Mouse (Mus musculus) natural killer cell, adult 2 months (primary cell): ENCODE measurements around the gene Rap1b.

Experiments used
- DNase-seq, 2 experiments: peaks; one replicate each; pipeline ENCODE4 v3.0.0; 2022; ENCODE audit warnings: low spot score in 2 of 2

Gene Rap1b

GRCm38 (mm10) chr10:117770286-117771130 lies 75.3 kb downstream of the Rap1b start:
- no peak for DNase-seq

GRCm38 (mm10) chr10:117769541-117770285 lies 76.1 kb downstream of the Rap1b start:
- no peak for DNase-seq

GRCm38 (mm10) chr10:117768141-117768440 lies 77.7 kb downstream of the Rap1b start:
- no peak for DNase-seq

DNA sequence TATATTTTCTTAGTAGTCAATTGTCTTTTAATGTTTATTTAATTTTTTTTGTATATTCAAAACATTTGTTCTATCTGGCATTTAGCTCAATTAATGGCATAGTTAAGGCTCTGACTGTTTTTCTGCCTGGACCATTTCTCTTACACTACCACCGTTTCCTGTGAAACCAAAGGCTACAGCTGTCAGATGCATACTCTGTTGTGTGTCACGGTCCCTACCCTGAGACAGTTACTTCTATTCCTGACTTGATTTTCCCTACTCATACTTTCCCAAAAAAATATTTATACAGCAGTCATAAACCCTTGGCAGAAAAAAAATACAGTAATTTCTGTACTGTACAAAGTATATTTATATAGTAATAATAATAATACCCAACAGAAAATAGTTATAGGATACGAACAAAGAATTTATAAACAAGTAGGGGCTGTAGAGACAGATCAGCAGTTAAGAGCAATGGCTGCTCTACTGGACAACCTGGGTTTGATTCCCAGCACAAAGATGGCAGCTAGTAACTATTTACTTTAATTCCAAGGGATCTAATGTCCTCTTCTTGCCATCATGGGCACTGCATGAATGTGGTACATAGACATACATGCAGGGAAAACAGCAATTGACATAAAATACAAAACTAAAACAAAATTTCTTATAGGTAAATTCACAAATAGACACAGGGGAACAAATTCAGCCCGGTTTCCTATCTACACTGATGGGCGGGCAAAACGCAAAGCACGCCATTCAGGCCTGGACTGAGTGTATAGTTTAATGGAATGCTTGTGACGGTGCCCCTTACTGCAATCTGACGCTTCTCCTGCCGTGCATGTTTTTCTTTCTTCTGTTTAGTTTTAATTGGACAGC lies 78.3 kb downstream of the Rap1b start:
- DNase-seq = no peak

- no peak for DNase-seq
Measured at GRCm38 (mm10) chr10:117766896-117767160, 79.0 kb downstream of the Rap1b start.

DNA sequence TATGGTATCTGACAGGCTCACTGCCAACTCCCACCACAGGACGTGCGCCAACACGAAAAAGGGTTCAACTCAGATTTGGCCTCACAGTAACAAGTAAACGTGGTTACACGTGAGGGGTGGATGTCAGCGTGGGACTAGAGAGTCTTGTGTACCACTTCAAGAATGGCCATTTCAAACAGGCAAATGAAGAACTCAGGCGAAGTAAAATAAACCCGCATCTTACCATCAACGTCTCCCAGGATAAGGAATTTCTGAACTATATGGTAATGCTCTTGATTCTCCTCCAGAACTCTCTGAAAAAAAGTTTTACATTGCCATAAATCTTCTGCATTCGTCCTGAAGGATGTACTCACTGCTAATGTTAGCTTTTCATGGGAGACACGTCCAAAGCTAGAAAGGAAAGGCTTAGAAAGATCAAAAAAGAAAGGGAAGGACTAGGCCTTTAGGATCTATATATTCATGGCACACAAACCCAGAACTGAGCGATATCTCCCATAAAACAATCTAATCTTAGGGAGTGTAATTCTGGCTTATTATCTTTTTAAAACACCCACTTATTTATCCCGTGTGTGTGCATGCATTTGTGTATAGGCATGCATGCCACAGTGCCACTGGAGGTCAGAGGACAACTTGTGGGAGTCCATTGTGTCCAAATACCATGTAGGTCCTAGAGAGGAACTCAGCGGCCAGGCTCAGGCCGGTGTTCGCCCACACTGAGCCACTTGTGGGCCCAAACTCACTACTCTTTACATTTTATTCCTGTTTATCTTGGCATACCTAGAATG lies 79.5 kb downstream of the Rap1b start:
- DNase-seq = no peak

GRCm38 (mm10) chr10:117765116-117765894 lies 80.5 kb downstream of the Rap1b start:
- no peak for DNase-seq

DNA sequence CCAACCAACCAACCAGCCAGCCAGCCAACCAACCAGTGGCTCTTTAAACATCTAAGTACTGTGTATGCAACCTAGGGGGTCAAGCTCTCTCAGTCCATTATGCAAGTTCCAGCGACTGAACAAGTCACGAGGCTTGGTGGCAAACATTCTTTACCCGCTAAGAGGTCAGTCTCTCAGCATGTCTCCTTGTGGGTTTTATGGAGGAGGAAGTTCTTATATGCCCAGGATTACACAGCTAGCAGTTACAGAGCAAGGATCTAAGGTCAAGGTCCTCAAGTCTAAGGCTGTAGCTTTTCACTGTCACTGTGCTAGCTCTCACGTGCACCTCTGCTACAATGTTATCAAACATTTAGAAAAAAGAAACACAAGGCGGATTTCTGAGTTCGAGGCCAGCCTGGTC lies 81.2 kb downstream of the Rap1b start:
- DNase-seq = no peak
